Mouse (Mus musculus): ENCODE data around the gene Masp2.

The Masp2 gene

DNA sequence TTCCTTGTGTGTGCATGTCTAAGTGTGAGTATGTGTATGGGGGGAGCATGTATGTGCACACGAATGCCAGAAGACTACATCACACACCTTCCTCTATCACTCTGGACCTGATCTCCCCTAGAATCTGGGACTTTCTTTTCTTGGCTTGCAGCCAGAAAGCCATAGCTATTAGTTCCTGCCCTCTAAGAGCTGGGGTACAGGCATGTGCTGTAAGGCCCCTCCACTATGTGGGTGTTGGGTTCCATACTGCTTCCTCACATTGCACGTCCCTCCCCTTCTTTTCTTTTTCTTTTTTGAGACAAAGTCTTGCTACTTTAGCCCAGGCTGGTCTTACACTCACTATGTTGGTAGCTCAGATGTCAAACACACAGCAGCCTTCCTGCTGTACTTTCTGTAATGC lies 33.0 kb downstream of the Masp2 start:
- DNase-seq (ENCODE audit: low read depth, low spot score), result no peak

DNA sequence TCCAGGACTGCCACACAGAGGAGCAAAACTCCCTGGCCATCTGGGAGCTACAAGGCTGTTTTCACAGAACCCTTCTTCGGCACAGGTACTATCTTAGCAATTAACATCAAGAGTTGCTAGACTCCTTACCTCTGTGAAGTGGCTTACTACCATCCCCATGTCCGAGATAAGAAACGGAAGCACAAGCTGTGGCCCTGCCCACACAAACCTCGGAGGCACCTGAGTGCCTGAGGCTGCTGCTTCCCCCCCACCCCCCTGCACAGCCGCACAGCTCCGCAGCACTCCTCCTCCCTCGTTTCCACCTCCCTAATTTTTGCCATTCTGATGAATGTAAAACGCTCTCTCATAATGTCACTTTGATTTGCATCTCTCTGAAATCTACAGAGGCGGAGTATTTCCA lies 35.9 kb downstream of the Masp2 start:
- no peak for DNase-seq (ENCODE audit: low read depth, low spot score)

DNA sequence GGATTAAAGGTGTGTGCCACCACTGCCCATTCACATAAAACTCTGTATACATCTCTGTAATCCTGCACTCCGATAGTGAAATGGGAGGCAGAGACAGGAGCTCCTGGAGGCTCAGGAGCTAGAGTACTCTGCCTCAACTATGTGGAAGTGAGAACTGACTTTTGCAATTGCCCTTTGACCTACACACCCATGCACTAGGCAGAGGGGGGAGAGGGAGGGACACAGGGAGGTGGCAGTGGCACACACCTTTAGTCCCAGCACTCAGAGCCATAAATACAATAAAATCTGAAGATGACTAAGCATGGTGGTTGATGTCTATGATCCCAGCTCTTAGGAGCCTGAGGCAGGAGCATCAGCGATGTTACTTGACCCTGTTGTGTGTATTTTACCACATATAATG lies 37.1 kb downstream of the Masp2 start:
- DNase-seq (ENCODE audit: low read depth, low spot score), result no peak

DNA sequence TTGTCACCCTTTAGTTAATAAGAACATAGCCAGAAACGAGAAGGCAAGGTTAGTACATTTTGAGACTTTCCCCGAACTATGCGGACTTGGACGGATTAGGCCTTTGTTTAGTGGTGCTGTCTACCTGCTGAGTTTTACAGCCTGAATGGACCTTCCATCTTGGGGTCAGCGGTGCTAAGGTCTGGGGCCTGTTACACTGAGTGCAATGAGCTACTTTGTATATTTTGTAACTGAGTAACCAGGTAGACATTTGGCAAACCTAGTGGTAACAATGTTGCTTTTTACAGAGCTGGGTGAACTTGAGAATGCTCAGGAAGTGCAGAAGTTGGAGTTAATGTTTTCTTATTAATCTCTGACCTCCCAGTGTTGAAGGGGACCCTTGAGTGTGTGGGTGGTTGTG lies 38.8 kb downstream of the Masp2 start:
- DNase-seq (ENCODE audit: low read depth, low spot score), result no peak

DNA sequence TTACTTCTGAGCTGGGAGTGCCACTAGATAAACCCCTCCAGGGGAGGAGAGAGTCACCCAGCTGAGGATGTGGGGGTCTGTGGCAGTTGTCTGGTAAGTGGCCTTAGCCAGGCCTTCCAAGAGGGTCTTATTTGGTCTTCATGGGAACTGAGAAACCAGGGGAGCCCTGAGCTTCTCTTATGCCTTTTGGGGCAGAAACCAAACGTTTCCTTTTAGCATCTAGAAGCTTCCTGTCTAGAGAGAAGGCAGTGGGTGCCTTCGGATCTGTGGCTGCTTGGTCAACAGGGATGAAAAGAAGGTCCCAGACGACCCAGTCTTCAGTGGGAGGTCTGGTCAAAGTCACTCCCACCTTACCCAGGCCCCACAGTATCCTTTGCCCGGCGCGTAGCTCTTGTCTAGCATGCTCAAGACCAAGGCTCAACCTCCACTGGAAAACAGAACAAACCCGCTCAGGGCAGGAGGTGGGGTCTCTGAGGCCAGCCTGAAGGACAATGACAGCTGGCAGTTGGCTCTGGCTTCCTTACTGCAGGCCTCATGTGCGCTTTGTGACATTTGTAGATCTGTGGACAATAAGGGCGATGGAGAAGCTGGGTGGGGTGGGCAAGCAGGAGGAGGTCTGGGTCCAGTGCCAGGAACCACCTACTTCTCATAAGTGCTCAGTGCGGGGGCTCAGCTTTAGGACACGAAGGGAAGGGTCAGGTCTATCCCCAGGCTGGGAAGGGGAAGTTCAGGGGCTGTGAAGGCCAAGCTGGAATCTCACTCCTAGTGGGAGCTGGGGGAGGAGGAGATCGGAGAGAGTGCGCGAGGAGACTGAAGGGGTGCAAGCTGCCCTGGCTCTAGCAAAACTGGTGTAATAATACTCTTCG lies 41.2 kb downstream of the Masp2 start, which contains the start of gene Gm572:
Gene Gm572 (plus strand): TSS at position 27 of the 866 bp plus-strand sequence.
- DNase-seq (ENCODE audit: low read depth, low spot score), result no peak

DNA sequence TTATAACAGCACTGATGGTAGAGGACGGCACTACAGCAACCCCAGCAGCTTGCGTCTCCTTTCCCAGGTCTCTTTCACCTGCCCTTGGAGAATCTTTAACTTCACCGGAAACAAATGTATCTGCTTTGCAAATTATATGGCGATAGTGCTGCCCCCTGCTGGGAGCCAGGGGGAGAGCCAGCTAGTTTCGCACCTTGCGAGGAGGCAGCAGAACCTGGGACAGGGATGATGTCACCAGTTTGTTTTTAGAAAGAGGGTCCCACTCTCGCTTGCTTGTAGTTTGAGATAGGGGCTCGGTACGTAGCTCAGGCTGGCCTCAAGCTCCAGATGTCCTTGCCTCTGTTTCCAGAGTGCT lies 41.8 kb downstream of the Masp2 start:
- no peak for DNase-seq (ENCODE audit: low read depth, low spot score)

DNA sequence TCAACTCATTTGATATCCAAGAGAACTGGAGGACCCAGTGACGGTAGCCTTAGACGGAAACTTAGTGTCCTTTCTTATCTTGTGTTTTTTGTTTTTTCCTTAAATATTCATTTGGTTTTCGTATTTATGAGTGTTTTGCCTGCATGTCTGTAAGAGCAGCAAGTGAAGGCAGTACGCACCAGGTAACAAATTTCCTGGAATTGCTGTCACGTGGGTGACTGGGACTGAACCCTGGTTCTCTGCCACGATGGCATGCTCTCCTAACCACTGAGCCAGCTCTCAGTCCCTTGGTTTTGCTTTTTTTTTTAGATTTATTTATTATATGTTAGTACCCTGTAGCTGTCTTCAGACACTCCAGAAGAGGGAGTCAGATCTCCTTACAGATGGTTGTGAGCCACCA lies 42.6 kb downstream of the Masp2 start:
- DNase-seq (ENCODE audit: low read depth, low spot score), result no peak

DNA sequence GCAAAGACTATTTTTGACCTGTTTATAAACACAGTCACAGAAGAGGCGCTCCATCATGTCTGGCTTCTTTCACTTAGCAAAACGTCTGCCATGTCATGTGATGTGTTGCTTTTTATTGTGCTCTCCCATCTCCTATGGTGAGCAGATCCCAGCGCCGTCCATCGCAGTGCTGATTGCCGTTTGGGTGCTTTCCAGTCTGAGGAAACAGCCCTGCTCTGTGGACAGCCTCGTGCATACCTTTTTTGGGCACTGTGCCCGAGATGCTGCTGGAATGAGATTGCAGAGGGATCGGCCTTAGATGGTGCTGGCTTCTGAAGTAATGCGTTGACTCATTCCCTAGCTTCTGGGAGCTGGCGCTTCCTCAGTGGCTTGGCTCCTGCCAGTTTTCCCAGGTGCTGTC lies 44.3 kb downstream of the Masp2 start:
- no peak for DNase-seq (ENCODE audit: low read depth, low spot score)

DNA sequence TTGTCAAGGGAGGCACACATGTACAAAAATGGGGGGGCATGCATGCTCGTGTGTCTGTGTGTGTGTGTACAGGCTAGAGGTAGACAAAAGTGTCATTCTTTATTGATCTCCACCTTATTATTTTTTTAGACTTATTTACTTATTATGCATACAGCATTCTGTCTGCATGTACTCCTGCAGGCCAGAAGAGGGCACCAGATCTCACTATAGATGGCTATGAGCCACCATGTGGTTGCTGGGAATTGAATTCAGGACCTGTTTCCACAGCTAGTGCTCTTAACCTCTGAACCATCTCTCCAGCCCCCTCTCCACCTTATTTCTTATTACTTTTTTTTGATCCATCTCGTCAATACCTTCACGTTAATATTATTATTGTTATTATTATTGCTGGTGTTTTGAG lies 47.0 kb downstream of the Masp2 start:
- no peak for DNase-seq (ENCODE audit: low read depth, low spot score)

DNA sequence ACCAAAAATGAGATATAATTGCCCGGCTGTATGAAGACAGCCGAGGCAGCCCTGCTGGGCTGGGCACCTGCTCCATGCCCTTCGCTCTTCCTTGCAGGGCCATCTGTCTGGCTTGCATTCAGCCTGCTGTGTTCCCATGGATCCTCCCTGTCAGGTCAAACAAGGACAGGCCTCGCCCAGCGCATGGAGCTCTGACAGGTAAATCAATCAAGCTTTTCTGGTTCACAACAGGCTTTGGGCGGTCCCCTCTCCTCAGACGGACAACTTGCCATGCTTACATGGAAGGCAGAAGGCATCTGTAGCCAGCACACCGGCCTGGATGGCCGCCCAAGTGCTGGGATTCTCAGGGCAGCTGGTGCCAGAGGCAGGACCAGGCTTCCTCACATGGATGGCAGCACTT lies 48.7 kb downstream of the Masp2 start:
- DNase-seq (ENCODE audit: low read depth, low spot score), result no peak

DNA sequence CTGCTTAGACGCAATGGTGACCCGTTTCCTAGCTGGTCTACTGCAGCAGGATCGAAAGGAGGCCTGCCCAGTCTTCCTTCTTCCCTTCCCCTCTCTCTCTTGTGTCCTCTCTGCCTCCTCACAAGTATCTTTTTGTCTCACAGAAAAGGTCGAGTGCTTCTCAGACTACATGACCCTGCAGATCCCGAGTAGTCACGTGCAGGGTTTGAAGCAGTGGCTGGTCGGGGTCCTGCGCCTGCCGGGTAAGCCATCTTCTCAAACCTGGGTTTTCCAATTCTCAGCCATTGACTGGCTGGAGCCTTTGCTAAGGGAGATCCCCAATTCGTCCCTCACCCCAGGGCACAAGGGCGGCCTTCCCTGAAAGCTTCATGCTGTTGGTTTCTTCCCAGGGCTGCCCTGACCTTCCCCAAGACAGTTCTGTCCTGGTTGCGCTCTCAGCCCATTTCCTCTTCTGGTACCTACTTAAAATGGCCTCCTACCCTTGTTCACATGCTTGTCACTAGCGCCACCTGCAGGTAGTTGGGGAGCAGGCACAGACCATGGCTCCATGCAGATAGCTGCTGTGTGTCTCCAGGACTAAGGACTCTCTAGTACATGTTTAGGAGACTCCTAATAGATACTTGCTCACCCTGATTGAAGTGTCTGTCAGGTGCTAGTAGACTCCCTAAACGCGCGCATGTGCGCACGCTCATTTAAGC lies 52.5 kb downstream of the Masp2 start:
- DNase-seq (ENCODE audit: low read depth, low spot score), result no peak

DNA sequence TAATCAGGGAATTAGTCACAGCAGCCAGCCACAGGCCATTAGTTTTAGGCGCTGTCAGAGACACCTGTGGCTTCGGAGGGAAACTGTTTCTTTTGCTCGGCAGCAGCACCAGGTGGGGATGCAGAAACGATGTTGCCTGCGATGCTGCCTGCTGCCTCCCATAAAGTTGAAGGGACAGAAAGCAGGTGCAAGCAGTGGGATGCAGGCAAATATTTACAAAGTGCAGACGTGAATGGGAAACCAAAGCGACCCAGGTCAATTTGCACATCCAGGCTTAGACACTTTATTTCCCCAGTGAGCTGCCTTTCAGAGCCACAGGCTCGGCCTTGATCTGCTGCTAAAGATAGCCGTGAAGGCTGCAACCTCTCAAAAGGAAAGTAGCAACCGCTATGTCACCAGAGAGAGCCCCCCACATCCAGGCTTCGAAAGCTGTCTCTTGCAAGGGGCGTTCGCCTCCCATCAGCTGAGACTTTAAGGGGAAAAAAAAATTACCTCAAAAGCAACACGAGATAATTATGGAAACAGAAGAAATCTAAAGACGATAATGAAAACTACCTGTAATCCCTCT lies 54.4 kb downstream of the Masp2 start:
- DNase-seq (ENCODE audit: low read depth, low spot score), result no peak

DNA sequence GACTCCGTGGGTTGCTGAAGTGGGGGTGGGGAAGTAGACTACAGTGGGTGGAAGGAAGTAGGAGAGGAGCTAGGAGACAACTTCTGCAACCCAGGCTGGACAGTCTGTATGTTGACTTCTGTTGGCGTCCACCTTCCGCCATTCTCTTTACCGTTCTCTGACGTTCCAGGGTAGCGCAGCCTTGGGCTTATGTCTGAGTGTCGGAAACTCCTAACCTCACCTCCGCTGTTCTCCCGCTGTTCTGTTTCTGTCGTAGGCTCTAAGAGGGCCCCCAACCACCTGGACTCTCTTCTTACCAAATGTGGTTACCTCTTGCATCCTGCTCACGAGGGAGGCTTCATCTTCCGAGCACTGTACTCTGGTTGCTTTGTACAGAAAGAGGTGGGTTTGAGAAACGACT lies 55.4 kb downstream of the Masp2 start:
- no peak for DNase-seq (ENCODE audit: low read depth, low spot score)

DNA sequence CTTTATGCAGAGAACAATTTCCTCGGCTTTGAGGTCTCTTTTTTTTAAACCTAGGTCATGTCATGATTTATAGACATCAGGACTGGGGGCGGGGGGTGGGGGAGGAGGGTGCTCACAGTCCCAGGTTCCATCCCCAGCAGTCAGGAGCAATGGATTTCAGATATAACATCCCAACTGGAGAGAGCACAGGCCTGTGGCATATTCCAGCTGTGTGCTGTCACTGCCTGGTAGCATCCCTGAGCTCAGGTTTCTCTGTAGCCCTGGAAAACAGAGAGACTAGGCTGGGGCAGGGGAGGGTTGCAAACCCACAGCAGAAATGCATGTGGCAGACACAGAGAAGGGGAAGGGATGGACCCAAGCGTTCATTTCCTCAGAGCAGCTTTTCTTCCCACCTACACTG lies 57.8 kb downstream of the Masp2 start:
- DNase-seq (ENCODE audit: low read depth, low spot score), result no peak

DNA sequence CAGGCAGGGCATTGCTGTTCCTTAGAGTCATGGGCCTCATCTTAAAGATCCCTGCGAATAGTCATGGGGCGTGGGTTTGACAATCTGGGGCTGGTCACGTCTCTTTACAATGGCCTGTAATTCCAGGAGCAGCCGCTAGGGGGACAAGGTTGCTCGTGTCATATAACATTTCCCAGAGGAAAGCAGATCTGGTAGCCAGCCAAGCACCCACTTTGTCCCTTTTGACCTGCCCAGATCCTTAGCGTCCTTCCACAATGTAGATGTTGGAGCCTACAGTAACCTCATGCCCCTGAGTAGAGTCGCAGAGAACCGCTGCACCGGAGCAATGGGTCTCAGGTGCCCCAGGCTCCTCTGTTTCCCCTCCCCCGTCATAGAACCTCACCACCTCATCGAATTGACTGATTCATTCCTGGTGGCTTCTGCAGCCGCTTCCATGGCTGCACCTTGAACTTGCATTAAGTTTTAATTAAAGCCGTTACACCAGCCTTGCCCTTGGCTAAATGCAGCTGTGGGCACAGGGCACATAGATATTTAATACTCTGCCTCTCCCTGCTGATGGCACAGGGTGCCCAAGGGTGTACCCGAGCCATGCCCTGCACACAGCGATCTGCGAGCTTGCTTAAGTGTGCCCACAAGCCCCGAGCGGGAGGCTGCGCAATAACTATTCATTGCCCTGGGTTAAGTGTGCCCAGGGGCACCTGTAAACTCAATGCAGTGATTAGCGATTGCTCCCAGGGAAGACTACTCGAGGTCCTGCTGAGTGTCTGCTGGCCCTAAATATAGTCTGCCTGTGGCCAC lies 60.0 kb downstream of the Masp2 start:
- DNase-seq (ENCODE audit: low read depth, low spot score), result no peak

DNA sequence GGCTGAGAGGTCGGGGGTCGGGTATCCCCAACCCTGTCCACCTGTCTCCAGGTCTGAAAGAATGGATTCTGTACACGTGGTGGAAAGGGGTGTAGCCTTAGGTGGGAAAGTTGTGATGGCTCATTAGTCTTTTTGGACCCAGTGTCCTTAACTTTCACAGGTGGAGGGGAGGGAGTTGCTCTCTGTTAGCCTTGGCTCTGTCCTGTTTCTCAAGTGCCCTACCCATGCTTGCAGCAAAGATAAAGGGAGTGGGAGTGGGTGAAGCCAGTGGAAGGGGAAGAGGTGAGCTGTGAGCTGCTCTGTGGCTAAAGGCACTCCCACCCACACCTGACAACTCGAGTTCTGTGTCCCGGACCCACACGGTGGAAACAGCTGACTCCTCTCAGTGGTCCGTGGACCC lies 61.0 kb downstream of the Masp2 start:
- DNase-seq (ENCODE audit: low read depth, low spot score), result no peak

DNA sequence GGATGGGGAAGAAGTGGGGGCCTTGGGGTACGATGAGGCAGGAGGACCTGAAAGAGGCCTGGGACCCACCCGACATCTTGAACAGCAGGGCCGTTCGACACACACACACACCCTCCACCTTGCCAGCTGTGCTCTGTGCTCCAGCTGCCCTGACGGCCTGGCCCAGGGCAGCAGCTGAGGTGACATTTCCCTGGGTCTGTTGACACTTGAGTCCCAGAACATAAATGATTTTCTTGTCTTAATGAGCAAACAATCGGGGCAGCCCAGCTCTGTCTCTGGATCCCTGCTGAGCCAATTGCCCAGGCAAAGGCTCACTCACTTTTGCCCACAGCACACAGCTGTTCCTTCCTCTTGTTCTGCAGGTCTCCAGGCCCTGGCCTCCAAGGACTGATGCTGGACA lies 61.7 kb downstream of the Masp2 start:
- no peak for DNase-seq (ENCODE audit: low read depth, low spot score)
